Mouse (Mus musculus): ENCODE data around the gene Cd2ap. TPM values are rescaled to one million over a fixed set of nuclear protein-coding genes. Genes with fewer than 3 reads are reported as not detected.

Cd2ap gene
- polyA plus RNA-seq (2014; fragmentation: Nextera tagmentation; extraction: Ambion mirVana), result 39.5 and 60.5 TPM in 2 replicates

DNA sequence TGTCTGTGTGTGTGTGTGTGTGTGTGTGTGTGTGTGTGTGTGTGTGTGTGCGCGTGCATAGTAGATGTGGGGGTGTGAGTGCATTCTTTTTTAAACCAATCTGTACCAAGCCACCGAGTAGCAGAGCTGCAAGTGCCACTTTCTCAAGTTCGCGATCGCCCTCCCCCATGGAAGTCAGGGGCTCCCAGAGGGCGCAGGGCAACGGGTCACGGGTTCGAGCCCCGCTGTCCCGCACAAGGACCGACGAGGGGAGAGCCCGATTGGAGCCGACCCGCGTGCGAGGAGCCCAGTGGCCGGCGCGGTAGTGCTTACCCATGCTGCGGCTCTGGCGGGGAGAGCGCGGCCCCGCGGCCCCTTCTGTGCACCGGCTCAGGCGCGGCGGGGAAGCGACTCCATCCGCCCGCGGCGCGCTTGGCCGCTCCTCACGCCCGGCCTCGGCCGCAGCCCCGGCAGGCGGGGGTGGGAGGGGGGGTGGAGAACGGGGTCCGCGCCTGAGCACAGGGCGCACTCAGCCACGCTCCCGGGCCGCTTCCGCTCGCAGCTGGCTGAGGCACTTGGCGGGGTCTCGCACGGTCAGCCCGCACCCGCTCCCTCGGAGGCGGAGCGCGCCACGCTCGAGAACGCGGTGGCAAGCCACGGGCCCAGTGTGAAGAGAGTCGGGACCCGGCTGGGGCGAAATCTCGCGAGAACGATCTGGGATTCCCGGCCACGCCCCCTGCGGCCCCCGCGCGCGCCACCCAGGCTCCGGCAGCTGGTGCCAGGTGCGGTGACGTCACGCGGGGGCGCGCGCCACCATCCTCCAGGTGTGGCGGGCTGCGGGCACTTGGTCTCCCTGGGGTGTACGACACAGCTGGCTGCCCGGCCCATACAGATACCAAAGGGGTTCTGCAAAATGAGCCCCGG is at the start of gene Cd2ap:
Cd2ap (minus strand) TSS at position 665 of the 903 bp plus-strand sequence.
- peak within 1 kb of the TSS; percentile 68 for H3K4me2 ChIP-seq (replicated peaks; ENCODE audit: low read depth, low read length)
- H3K27me3 ChIP-seq (ENCODE audit: control insufficient read depth, insufficient read depth, low read length), result no peaks in the 10 kb centered on the region
- peak within 1 kb of the TSS; percentile 76 for H3K4me3 ChIP-seq (ENCODE audit: low read length)
- H3K4me1 ChIP-seq (ENCODE audit: control insufficient read depth, insufficient read depth, low read length), result peaks cover 6% of the 10 kb centered on the region; the same call in 1 of the 2 replicates
- peak within 1 kb of the TSS; percentile 97 for H3K9ac ChIP-seq (ENCODE audit: low read depth, low read length)
- peak; percentile 96 for ATAC-seq (ENCODE audit: low FRiP score, low TSS enrichment)
- no peaks in the 10 kb centered on the region for H3K9me3 ChIP-seq (ENCODE audit: control insufficient read depth, low read length)
- under 1% methylated on average over 74 of the region's 94 CpGs for WGBS
- H3K36me3 ChIP-seq (ENCODE audit: control insufficient read depth, insufficient read depth, low read length), result no peaks in the 10 kb centered on the region
- H3K27ac ChIP-seq (ENCODE audit: low read depth, low read length), result peak within 1 kb of the TSS; percentile 95

DNA sequence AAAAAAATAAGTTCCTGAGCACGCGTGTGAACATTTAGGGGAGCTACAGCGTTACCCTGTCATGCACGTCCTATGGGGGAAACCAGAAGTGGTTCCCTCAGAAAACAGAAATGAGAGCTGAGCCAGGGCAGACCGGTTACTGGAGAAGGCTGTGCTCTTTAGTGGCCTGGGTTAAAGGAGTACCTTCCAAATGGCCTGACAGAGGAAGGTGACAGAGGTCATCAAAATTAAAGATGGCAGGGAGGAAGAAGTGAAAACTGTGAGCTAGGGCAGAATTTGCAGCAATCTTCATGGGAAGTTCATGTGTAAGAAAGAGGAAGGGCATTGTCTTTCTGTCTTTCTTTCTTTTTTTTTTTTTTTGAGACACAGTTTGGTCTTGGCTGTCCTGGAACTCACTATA is 48.3 kb upstream of the Cd2ap start:
- no peak overlapping the region for H3K9ac ChIP-seq (ENCODE audit: low read depth, low read length)
- H3K27me3 ChIP-seq (ENCODE audit: control insufficient read depth, insufficient read depth, low read length), result no peaks in the 10 kb centered on the region
- H3K4me1 ChIP-seq (ENCODE audit: control insufficient read depth, insufficient read depth, low read length), result no peaks in the 10 kb centered on the region
- no peak overlapping the region for H3K4me3 ChIP-seq (ENCODE audit: low read length)
- H3K27ac ChIP-seq (ENCODE audit: low read depth, low read length), result no peak overlapping the region
- no peak for ATAC-seq (ENCODE audit: low FRiP score, low TSS enrichment)
- no peak overlapping the region for H3K4me2 ChIP-seq (replicated peaks; ENCODE audit: low read depth, low read length)
- WGBS, result 83% methylated on average over 5 of the region's 5 CpGs
- no peaks in the 10 kb centered on the region for H3K9me3 ChIP-seq (ENCODE audit: control insufficient read depth, low read length)
- no peaks in the 10 kb centered on the region for H3K36me3 ChIP-seq (ENCODE audit: control insufficient read depth, insufficient read depth, low read length)

DNA sequence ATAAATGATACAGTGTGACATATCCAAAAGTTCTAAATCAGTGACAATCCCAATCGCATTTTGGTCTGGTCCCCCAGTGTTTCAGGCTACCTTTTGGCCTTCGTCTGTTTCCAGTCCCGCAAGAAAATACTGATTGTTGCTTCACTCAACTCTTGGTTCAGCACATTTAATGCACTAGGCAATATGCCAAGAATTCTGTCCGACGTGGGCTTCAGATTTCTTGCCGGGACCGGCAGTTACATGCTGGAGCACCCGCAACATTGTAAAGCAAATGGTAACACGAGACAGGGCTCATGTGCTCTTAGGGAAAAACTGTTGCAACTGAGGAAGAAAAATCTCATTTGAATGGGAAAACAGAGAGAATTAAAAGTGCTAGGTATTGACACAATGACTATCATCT is 42.3 kb upstream of the Cd2ap start:
- Histone ChIP-seq H3K27me3 (ENCODE audit: control insufficient read depth, insufficient read depth, low read length) (no peaks in the 10 kb centered on the region), H3K27ac (ENCODE audit: low read depth, low read length) (no peak overlapping the region), H3K4me3 (ENCODE audit: low read length) (no peak overlapping the region), H3K4me1 (ENCODE audit: control insufficient read depth, insufficient read depth, low read length) (no peaks in the 10 kb centered on the region; the same call in 1 of the 2 replicates), H3K4me2 (replicated peaks; ENCODE audit: low read depth, low read length) (no peak overlapping the region), H3K36me3 (ENCODE audit: control insufficient read depth, insufficient read depth, low read length) (no peaks in the 10 kb centered on the region), H3K9ac (ENCODE audit: low read depth, low read length) (no peak overlapping the region), H3K9me3 (ENCODE audit: control insufficient read depth, low read length) (no peaks in the 10 kb centered on the region)
- no peak for ATAC-seq (ENCODE audit: low FRiP score, low TSS enrichment)
- 46% methylated on average over 9 of the region's 9 CpGs for WGBS

DNA sequence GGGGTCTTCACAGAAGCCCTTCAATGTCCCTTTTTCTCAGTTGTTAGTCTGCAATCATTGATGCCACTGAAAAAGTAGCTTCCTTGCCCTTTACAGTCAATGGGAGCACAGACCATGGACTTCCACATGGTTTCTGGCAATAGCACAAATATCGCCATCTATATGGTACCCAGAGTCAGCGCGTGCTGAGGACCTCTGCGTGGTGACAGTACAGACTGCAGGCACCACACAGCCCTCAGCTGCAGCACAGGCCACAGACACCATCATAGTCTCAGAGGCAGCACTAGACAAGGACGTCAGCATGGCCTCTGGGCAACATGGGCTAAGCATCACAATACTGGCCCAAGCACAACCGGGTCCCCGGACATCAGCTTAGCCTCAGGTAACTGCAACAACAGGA is 38.3 kb upstream of the Cd2ap start:
- 89% methylated on average over 7 of the region's 7 CpGs for WGBS
- no peaks in the 10 kb centered on the region for H3K27me3 ChIP-seq (ENCODE audit: control insufficient read depth, insufficient read depth, low read length)
- ATAC-seq (ENCODE audit: low FRiP score, low TSS enrichment), result no peak

GRCm38 (mm10) chr17:42912193-42912592 is 35.7 kb upstream of the Cd2ap start:
- no peak overlapping the region for H3K27ac ChIP-seq (ENCODE audit: low read depth, low read length)
- H3K4me3 ChIP-seq (ENCODE audit: low read length), result no peak overlapping the region
- H3K27me3 ChIP-seq (ENCODE audit: control insufficient read depth, insufficient read depth, low read length), result no peaks in the 10 kb centered on the region
- H3K4me1 ChIP-seq (ENCODE audit: control insufficient read depth, insufficient read depth, low read length), result peaks cover 15% of the 10 kb centered on the region
- H3K36me3 ChIP-seq (ENCODE audit: control insufficient read depth, insufficient read depth, low read length), result no peaks in the 10 kb centered on the region
- 59% methylated on average over 6 of the region's 6 CpGs for whole genome bisulfite sequencing
- H3K4me2 ChIP-seq (replicated peaks; ENCODE audit: low read depth, low read length), result no peak overlapping the region
- no peaks in the 10 kb centered on the region for H3K9me3 ChIP-seq (ENCODE audit: control insufficient read depth, low read length)
- H3K9ac ChIP-seq (ENCODE audit: low read depth, low read length), result no peak overlapping the region
- no peak for ATAC-seq (ENCODE audit: low FRiP score, low TSS enrichment)

More for the DNA sequence above, 38.3 kb upstream of the Cd2ap start:
- Histone ChIP-seq H3K4me1 (ENCODE audit: control insufficient read depth, insufficient read depth, low read length) (peaks cover 9% of the 10 kb centered on the region), H3K27ac (ENCODE audit: low read depth, low read length) (no peak overlapping the region), H3K9me3 (ENCODE audit: control insufficient read depth, low read length) (no peaks in the 10 kb centered on the region), H3K4me3 (ENCODE audit: low read length) (no peak overlapping the region), H3K36me3 (ENCODE audit: control insufficient read depth, insufficient read depth, low read length) (no peaks in the 10 kb centered on the region), H3K9ac (ENCODE audit: low read depth, low read length) (no peak overlapping the region), H3K4me2 (replicated peaks; ENCODE audit: low read depth, low read length) (no peak overlapping the region)

GRCm38 (mm10) chr17:42910476-42910875 is 34.0 kb upstream of the Cd2ap start:
- peak overlapping the region; percentile 30; the same call in 1 of the 2 replicates for H3K27ac ChIP-seq (ENCODE audit: low read depth, low read length)
- H3K27me3 ChIP-seq (ENCODE audit: control insufficient read depth, insufficient read depth, low read length), result no peaks in the 10 kb centered on the region
- H3K4me2 ChIP-seq (replicated peaks; ENCODE audit: low read depth, low read length), result no peak overlapping the region
- no peaks in the 10 kb centered on the region for H3K9me3 ChIP-seq (ENCODE audit: control insufficient read depth, low read length)
- peaks cover 15% of the 10 kb centered on the region; the same call in 1 of the 2 replicates for H3K4me1 ChIP-seq (ENCODE audit: control insufficient read depth, insufficient read depth, low read length)
- WGBS, result 67% methylated on average over 3 of the region's 3 CpGs
- no peak for ATAC-seq (ENCODE audit: low FRiP score, low TSS enrichment)
- H3K9ac ChIP-seq (ENCODE audit: low read depth, low read length), result no peak overlapping the region
- H3K36me3 ChIP-seq (ENCODE audit: control insufficient read depth, insufficient read depth, low read length), result no peaks in the 10 kb centered on the region
- H3K4me3 ChIP-seq (ENCODE audit: low read length), result no peak overlapping the region

DNA sequence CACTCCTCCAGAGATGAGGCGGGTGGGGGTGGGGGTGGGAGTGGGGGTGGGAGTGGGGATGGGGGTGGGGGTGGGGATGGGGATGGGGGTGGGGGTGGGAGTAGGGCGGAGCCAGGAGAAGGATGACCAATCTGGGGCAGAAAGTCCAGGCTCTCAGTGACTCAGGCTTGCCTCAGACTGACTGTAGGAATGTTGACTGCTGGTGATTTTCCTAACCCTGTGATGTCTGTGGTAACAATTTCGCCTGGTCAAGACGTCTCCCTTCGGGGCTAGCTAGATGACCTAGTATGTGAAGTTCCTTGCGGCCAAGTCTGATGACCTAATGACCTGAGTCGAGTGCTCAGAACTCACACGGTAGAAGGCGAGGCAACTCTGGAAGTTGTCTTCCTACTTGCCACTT is 32.9 kb upstream of the Cd2ap start:
- WGBS, result 42% methylated on average over 9 of the region's 9 CpGs
- peak; percentile 80 for ATAC-seq (ENCODE audit: low FRiP score, low TSS enrichment)
- no peaks in the 10 kb centered on the region for H3K27me3 ChIP-seq (ENCODE audit: control insufficient read depth, insufficient read depth, low read length)
- no peak overlapping the region for H3K4me3 ChIP-seq (ENCODE audit: low read length)
- peaks cover 15% of the 10 kb centered on the region; the same call in 1 of the 2 replicates for H3K4me1 ChIP-seq (ENCODE audit: control insufficient read depth, insufficient read depth, low read length)
- H3K9ac ChIP-seq (ENCODE audit: low read depth, low read length), result no peak overlapping the region
- H3K4me2 ChIP-seq (replicated peaks; ENCODE audit: low read depth, low read length), result peak overlapping the region; percentile 13; the same call in 1 of the 2 replicates
- H3K27ac ChIP-seq (ENCODE audit: low read depth, low read length), result peak overlapping the region; percentile 65; the same call in 1 of the 2 replicates
- H3K36me3 ChIP-seq (ENCODE audit: control insufficient read depth, insufficient read depth, low read length), result no peaks in the 10 kb centered on the region
- no peaks in the 10 kb centered on the region for H3K9me3 ChIP-seq (ENCODE audit: control insufficient read depth, low read length)

- Histone ChIP-seq H3K4me2 (replicated peaks; ENCODE audit: low read depth, low read length) (peak overlapping the region; percentile 21; the same call in 1 of the 2 replicates), H3K9ac (ENCODE audit: low read depth, low read length) (no peak overlapping the region; the same call in 1 of the 2 replicates), H3K27me3 (ENCODE audit: control insufficient read depth, insufficient read depth, low read length) (no peaks in the 10 kb centered on the region), H3K4me1 (ENCODE audit: control insufficient read depth, insufficient read depth, low read length) (peaks cover 15% of the 10 kb centered on the region; the same call in 1 of the 2 replicates), H3K9me3 (ENCODE audit: control insufficient read depth, low read length) (no peaks in the 10 kb centered on the region), H3K4me3 (ENCODE audit: low read length) (no peak overlapping the region), H3K27ac (ENCODE audit: low read depth, low read length) (peak overlapping the region; percentile 86), H3K36me3 (ENCODE audit: control insufficient read depth, insufficient read depth, low read length) (no peaks in the 10 kb centered on the region)
- ATAC-seq (ENCODE audit: low FRiP score, low TSS enrichment), result peak; percentile 95
- 34% methylated on average over 9 of the region's 9 CpGs for WGBS
Observed at GRCm38 (mm10) chr17:42908744-42909370, 32.4 kb upstream of the Cd2ap start.

DNA sequence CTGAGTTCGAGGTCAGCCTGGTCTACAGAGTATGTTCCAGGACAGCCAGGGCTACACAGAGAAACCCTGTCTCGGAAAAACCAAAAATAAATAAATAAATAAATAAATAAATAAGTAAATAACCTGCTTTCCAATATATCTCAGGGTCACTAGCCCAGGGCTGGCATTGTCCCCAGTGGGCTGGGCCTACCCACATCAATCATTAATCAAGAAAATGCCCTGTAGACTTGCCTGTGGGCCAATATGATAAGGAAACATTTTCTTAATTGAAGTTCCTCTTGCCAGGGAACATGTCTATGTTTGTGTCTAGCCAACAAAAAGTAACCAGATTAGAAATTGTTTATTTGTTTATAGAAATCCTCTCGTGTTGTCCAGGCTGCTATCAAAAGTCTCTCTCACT is 31.7 kb upstream of the Cd2ap start:
- Histone ChIP-seq H3K4me1 (ENCODE audit: control insufficient read depth, insufficient read depth, low read length) (peaks cover 15% of the 10 kb centered on the region; the same call in 1 of the 2 replicates), H3K36me3 (ENCODE audit: control insufficient read depth, insufficient read depth, low read length) (no peaks in the 10 kb centered on the region), H3K9me3 (ENCODE audit: control insufficient read depth, low read length) (no peaks in the 10 kb centered on the region), H3K4me2 (replicated peaks; ENCODE audit: low read depth, low read length) (no peak overlapping the region), H3K4me3 (ENCODE audit: low read length) (no peak overlapping the region), H3K27me3 (ENCODE audit: control insufficient read depth, insufficient read depth, low read length) (no peaks in the 10 kb centered on the region), H3K9ac (ENCODE audit: low read depth, low read length) (no peak overlapping the region), H3K27ac (ENCODE audit: low read depth, low read length) (no peak overlapping the region)
- no peak for ATAC-seq (ENCODE audit: low FRiP score, low TSS enrichment)
- WGBS, result 84% methylated on average over 3 of the region's 3 CpGs

All from kidney, embryonic 14.5 days (tissue).